Mouse (Mus musculus) mesoderm, embryonic 11.5 days (tissue): ENCODE measurements around the gene Taf1b.
A peak's percentile ranks its signal among the peaks of the same experiment; 100 is the strongest.

ENCODE experiments used
- DNase-seq: peaks from one replicate; pipeline ENCODE4 v3.0.0-alpha.2; 2012; ENCODE audit warnings: low read depth, low spot score

Taf1b gene

GRCm38 (mm10) chr12:24603266-24603665 lies 105.1 kb downstream of the Taf1b start:
- DNase-seq, result peak; percentile 64

GRCm38 (mm10) chr12:24606166-24606565 lies 108.0 kb downstream of the Taf1b start:
- no peak for DNase-seq
